Mouse (Mus musculus): ENCODE results near the gene Copg2. TPM values are rescaled to one million over a fixed set of nuclear protein-coding genes. Genes with fewer than 3 reads are reported as not detected.

The Copg2 gene
- polyA plus RNA-seq (2016; fragmentation: Nextera tagmentation; extraction: Ambion mirVana) = 29.8 and 36.3 TPM in 2 replicates

DNA sequence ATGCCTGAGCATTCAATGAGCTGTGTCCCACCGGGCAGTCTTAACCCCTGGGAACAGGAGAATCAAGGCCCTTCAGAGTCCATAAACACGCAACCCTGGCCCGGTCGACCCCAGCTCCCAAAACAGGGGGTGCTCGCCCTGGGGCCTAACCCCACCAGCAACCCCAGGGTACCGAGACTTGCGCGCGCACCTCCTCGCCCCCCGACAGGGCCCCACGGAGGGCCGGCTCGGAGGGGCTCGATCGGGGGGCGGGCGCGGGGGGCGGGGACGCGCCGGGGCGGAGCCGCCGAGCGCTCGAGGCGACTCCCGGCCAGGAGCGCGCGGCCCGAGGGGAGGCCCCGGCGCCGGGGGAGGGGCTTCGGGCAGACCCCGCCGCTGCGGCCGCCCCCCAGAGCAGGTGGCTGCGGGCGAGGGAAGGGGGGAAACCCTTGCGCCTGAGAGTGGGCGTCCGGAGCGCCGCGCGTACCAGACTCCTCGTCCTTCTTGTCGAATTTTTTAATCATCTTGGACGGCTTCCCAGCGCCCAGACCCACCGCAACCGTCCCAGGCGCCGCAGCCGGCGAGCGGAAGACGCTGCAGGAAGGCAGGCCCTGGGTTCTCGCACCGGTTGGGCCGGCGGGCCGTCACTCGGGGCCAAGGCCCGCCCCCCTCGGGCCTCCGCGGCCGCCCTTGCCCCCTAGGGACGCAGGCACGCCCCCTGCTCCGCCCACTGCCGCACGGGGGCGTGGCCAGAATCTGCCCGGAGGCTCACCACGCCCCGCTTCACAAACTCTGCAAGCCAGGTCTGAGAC, at the start of gene Copg2:
TSS of gene Copg2 (minus strand) at position 600 of the 791 bp plus-strand sequence.
- Histone ChIP-seq H3K4me3 (peak within 1 kb of the TSS; percentile 77), H3K9me3 (no peaks in the 10 kb centered on the region), H3K27me3 (ENCODE audit: insufficient read depth, poor library complexity, severe bottlenecking) (no peaks in the 10 kb centered on the region), H3K4me1 (replicated peaks) (peaks cover 22% of the 10 kb centered on the region), H3K27ac (peak within 1 kb of the TSS; percentile 97), H3K36me3 (0 out of 2 replicates have a peak, but pooled peaks cover 5% of the 10 kb centered on the region)
- peak; percentile 94 for DNase-seq (ENCODE audit: low spot score)
- 1% methylated on average over 83 of the region's 83 CpGs for whole genome bisulfite sequencing

DNA sequence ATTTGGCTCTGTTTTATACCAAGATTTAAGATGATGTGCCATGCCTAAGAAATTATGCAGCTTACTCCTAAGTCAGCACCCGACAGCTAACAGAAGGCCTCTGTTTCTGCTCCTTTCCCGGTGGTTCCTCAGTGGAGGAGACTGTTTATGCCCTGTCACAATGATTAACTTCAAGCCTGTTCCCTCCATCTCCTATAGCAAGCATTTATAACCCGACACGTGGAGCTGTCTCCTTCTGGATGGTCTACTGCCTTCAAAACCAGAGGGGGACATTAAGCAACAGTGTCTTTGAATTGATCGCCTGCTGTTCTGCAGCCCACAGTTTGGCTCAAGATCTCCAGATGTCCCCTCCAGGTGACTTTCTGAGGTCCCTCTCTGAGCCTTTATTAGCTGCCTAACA, 42.7 kb upstream of the Copg2 start:
- Histone ChIP-seq H3K27me3 (ENCODE audit: insufficient read depth, poor library complexity, severe bottlenecking) (no peaks in the 10 kb centered on the region), H3K4me1 (replicated peaks) (no peaks in the 10 kb centered on the region), H3K9me3 (no peaks in the 10 kb centered on the region), H3K36me3 (no peaks in the 10 kb centered on the region), H3K27ac (no peak overlapping the region), H3K4me3 (no peak overlapping the region)
- 80% methylated on average over 5 of the region's 5 CpGs for WGBS
- no peak for DNase-seq (ENCODE audit: low spot score)

DNA sequence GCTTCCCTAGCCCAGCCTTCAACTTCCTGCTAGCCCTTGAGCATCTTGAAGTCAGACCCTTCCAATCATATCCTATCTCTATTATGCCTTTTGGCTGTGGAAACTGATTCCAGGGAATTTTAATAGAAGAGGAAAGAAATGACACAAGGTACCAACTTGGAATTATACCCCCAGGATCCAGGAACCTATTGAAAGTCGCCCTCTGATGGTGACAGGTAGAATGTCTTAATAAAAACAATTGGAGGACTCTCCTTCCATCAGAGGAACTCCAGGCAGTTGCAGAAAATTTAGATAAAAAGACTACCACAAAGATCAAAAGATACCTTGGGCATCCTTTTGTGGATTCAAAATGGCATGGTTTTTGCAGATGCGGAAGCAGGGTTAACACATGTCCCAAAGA, 26.2 kb upstream of the Copg2 start:
- no peaks in the 10 kb centered on the region; the same call in 1 of the 2 replicates for H3K27me3 ChIP-seq (ENCODE audit: insufficient read depth, poor library complexity, severe bottlenecking)
- H3K4me3 ChIP-seq = no peak overlapping the region
- DNase-seq (ENCODE audit: low spot score) = no peak
- no peaks in the 10 kb centered on the region for H3K9me3 ChIP-seq
- 48% methylated on average over 2 of the region's 2 CpGs for WGBS
- H3K36me3 ChIP-seq = no peaks in the 10 kb centered on the region
- no peak overlapping the region for H3K27ac ChIP-seq
- peaks cover 4% of the 10 kb centered on the region for H3K4me1 ChIP-seq (replicated peaks)

DNA sequence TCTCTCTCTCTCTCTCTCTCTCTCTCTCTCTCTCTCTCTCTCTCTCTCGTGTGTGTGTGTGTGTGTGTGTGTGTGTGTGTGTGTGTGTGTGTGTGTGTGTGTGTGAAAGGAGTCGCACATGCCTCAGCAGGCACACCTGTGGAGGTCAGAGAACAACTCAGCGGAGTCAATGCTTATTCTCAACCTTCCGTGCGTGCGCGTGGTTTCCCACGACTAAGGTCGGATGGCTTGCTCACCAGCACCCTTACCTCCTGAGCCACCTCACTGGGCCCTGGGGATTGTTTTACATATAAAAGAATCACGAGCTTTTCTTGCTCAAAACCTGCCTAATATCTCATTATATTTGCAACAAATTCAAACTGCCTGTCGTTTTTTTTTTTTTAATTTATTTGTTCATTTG, 25.2 kb upstream of the Copg2 start:
- Histone ChIP-seq H3K27me3 (ENCODE audit: insufficient read depth, poor library complexity, severe bottlenecking) (no peaks in the 10 kb centered on the region; the same call in 1 of the 2 replicates), H3K4me1 (replicated peaks) (peaks cover 4% of the 10 kb centered on the region), H3K36me3 (no peaks in the 10 kb centered on the region), H3K9me3 (no peaks in the 10 kb centered on the region), H3K4me3 (no peak overlapping the region), H3K27ac (no peak overlapping the region)
- no peak for DNase-seq (ENCODE audit: low spot score)
- whole genome bisulfite sequencing = 72% methylated on average over 10 of the region's 11 CpGs

DNA sequence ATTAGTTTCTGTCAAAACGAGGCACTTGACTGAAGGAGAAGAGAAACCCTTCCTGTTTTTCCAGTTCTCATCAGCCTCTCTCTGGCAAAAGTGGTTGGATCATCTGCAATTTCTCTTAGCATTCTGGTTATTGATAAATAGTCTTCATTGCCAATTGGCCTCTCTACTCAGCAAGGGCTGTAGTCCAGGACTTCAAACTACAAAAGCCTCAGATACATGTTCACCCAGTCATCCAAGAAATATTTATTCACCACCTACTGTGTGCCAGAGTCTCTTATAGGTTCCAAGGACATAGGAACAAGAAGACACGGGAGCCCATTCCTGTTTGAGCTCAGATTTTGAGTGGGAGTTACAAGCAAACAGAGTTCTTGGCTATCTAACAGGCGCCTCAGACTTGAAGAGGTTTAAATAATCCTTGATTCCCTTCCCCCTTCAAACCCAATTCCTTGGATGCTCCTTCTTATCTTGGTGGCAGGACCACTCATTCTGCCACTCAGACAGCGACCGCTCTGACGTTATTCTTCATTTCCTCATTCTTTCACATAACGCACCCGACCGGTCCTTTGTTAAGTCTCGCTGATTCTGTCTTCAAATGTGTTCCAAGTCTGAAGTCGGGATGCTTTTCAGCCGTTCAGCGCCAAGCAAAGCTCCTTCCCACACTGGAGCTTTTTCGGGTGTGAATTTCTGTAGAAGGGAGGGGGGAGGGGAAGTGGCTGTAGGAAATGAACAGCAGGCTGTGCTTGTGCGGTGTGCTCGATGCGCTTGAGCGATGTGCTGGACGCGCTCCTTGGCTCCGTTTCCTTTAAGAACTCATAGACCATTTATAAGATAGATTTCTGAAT, 24.5 kb upstream of the Copg2 start:
- DNase-seq (ENCODE audit: low spot score) = peak; percentile 12
- Histone ChIP-seq H3K9me3 (no peaks in the 10 kb centered on the region), H3K27ac (peak overlapping the region; percentile 41; the same call in 1 of the 2 replicates), H3K27me3 (ENCODE audit: insufficient read depth, poor library complexity, severe bottlenecking) (no peaks in the 10 kb centered on the region; the same call in 1 of the 2 replicates), H3K36me3 (no peaks in the 10 kb centered on the region), H3K4me3 (peak overlapping the region; percentile 33; the same call in 1 of the 2 replicates), H3K4me1 (replicated peaks) (peaks cover 4% of the 10 kb centered on the region)
- 52% methylated on average over 21 of the region's 21 CpGs for WGBS

DNA sequence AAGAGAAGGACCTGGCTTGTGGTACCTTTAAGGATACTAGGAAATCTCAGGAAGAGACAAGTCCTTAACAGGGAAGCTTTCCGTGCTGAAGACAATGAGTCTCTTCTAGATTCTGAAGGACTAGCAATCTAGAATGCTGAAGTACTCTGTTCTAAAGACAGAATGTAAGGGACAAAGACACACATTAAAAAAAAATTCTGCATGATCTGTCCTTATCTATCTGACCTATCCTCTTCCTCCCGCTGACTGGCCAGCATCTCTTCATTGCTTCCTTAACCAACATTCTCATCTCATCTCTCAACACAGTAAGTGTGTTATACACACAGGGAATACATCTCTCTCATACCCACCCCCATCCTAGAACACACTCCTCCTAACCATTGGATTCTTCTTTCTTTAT, 18.9 kb upstream of the Copg2 start, which contains the start of gene Tsga13:
TSS of gene Tsga13 (minus strand) at position 101 of the 400 bp plus-strand sequence.
- H3K4me1 ChIP-seq (replicated peaks) = no peaks in the 10 kb centered on the region
- no peak for DNase-seq (ENCODE audit: low spot score)
- no peak within 1 kb of the TSS for H3K27ac ChIP-seq
- WGBS = 96% methylated on average over 2 of the region's 2 CpGs
- H3K9me3 ChIP-seq = no peaks in the 10 kb centered on the region
- H3K36me3 ChIP-seq = no peaks in the 10 kb centered on the region
- no peak within 1 kb of the TSS for H3K4me3 ChIP-seq
- H3K27me3 ChIP-seq (ENCODE audit: insufficient read depth, poor library complexity, severe bottlenecking) = no peaks in the 10 kb centered on the region

DNA sequence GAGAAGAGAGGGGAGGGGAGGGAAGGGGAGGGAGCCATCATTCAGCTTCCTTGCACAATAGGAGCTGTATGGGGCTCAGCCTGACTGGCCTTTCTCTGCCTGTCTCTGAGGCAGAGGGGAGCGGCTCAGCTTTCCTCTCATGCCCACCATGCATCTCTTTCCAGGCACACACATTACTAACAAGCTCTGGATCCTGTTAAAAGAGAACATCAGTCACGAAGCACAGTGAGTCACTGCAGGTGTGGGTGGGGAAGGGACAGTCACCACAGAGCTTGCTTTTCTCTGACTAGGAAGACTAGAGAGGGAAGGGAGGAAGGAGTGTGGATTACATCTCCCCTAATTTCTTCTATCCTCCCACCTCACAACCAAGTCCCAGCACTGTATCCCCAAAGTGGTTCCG, 11.4 kb upstream of the Copg2 start:
- no peaks in the 10 kb centered on the region for H3K27me3 ChIP-seq (ENCODE audit: insufficient read depth, poor library complexity, severe bottlenecking)
- WGBS = 36% methylated on average over 3 of the region's 3 CpGs
- no peak overlapping the region for H3K4me3 ChIP-seq
- no peaks in the 10 kb centered on the region for H3K9me3 ChIP-seq
- no peaks in the 10 kb centered on the region for H3K36me3 ChIP-seq
- 0 out of 2 replicates have a peak overlapping the region, but pooled peaks have one; percentile 45 for H3K27ac ChIP-seq
- no peak for DNase-seq (ENCODE audit: low spot score)
- 0 out of 2 replicates have a peak, but pooled peaks cover 5% of the 10 kb centered on the region for H3K4me1 ChIP-seq (replicated peaks)

DNA sequence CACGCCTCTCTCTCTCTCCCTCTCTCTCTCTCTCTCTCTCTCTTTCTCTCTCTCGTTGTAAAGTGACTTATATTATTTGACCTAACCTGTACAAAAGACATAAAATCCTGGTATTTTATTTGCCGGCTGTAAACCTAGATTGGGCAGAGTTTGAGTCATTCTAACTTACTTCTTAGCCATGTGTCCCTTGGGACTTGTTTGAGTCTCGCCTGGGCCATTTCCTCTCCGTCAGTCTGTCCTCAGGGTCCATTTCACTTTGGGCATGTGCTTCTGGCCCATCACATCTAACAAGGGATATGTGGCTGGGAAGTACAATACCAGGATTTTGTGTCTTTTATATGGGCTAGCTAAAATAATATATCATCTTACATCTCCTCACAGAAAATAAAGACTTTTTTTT, 8.3 kb upstream of the Copg2 start:
- no peak for DNase-seq (ENCODE audit: low spot score)
- Histone ChIP-seq H3K4me3 (no peak overlapping the region), H3K27ac (no peak overlapping the region), H3K36me3 (no peaks in the 10 kb centered on the region), H3K27me3 (ENCODE audit: insufficient read depth, poor library complexity, severe bottlenecking) (no peaks in the 10 kb centered on the region), H3K4me1 (replicated peaks) (0 out of 2 replicates have a peak, but pooled peaks cover 5% of the 10 kb centered on the region), H3K9me3 (no peaks in the 10 kb centered on the region)
- WGBS = 81% methylated on average over 5 of the region's 5 CpGs

DNA sequence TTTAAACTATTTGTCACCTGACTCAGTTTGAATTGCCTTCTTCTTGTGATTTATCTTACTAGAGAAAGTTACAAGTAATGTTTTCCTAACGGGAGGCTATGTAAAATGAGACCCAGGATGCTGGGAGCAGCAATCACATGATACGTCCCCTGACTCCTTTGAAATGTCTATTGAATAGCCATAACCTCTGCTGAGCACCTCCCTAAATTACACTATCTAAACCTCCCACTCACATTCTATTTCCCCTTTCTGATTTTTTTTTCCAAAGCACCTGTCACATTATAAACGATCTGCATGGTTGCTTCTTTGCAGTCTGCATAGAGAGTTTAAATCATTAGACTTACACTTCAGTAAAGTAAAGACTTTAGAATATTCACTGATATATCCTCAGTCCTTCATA, 7.4 kb upstream of the Copg2 start:
- Histone ChIP-seq H3K9me3 (no peaks in the 10 kb centered on the region), H3K4me3 (no peak overlapping the region), H3K27me3 (ENCODE audit: insufficient read depth, poor library complexity, severe bottlenecking) (no peaks in the 10 kb centered on the region), H3K36me3 (no peaks in the 10 kb centered on the region), H3K27ac (no peak overlapping the region), H3K4me1 (replicated peaks) (0 out of 2 replicates have a peak, but pooled peaks cover 5% of the 10 kb centered on the region)
- 59% methylated on average over 3 of the region's 3 CpGs for WGBS
- DNase-seq (ENCODE audit: low spot score) = no peak

DNA sequence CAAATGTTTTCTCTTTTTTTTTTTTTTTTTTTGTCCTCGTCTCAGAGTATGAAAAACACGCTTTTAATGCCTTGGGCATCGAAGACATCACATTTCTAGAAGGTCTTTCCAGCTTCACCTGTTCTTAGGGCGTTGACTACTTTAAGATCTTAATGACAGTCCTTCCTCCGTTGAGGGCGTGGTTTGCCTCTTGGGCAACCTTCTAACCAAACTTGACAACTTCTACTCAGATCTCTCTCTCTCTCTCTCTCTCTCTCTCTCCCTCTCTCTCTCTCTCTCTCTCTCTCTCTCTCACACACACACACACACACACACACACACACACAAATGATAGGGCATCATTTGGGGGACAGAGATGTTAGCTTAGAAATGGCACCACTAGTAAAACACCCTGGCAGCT, 926 bp upstream of the Copg2 start:
- 0 out of 2 replicates have a peak, but pooled peaks cover 2% of the 10 kb centered on the region for H3K36me3 ChIP-seq
- 74% methylated on average over 6 of the region's 6 CpGs for WGBS
- H3K27me3 ChIP-seq (ENCODE audit: insufficient read depth, poor library complexity, severe bottlenecking) = no peaks in the 10 kb centered on the region
- no peak overlapping the region for H3K4me3 ChIP-seq
- H3K4me1 ChIP-seq (replicated peaks) = peaks cover 22% of the 10 kb centered on the region
- H3K9me3 ChIP-seq = no peaks in the 10 kb centered on the region
- no peak for DNase-seq (ENCODE audit: low spot score)
- H3K27ac ChIP-seq = no peak overlapping the region

DNA sequence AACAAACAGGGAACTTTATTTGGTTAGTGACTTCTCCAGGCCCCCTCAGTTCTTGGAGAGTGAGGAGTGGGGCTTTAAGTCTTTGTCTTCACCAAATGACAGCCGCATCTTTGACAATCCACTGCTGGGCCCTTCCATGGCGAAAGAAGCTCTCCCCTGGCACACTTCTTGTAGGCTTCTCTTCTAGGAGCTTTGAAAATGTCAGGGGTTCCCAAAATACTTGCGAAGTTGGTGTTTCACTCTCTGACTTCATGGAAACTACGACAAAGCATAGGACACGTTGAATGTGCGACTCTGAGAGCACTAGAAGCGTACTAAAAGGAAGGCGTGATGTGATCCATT, 363 bp upstream of the Copg2 start:
- peak overlapping the region; percentile 97 for H3K27ac ChIP-seq
- peaks cover 22% of the 10 kb centered on the region for H3K4me1 ChIP-seq (replicated peaks)
- peak overlapping the region; percentile 77 for H3K4me3 ChIP-seq
- WGBS = 18% methylated on average over 8 of the region's 8 CpGs
- H3K9me3 ChIP-seq = no peaks in the 10 kb centered on the region
- H3K36me3 ChIP-seq = 0 out of 2 replicates have a peak, but pooled peaks cover 5% of the 10 kb centered on the region
- no peaks in the 10 kb centered on the region for H3K27me3 ChIP-seq (ENCODE audit: insufficient read depth, poor library complexity, severe bottlenecking)
- DNase-seq (ENCODE audit: low spot score) = no peak

DNA sequence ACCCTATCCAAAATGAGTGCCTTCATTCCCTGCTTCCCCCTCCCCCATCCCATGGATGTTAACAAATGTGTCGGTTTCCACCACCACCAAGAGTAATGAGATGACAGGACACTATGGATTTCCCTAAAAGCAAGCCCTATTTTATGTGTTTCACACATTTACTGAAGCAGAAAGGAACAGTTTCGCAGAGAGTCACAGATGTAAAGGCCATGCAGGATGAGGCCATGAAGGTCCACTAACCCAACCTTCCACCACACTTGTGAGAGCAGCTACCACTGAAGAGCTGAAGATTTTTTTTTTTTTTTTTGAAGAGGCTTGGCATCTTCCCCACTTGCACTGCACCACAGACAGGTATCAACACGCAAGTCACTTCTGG, 787 bp downstream of the Copg2 start:
- DNase-seq (ENCODE audit: low spot score) = no peak
- Histone ChIP-seq H3K36me3 (0 out of 2 replicates have a peak, but pooled peaks cover 9% of the 10 kb centered on the region), H3K9me3 (no peaks in the 10 kb centered on the region), H3K4me1 (replicated peaks) (peaks cover 22% of the 10 kb centered on the region), H3K27ac (peak overlapping the region; percentile 97), H3K4me3 (peak overlapping the region; percentile 77), H3K27me3 (ENCODE audit: insufficient read depth, poor library complexity, severe bottlenecking) (no peaks in the 10 kb centered on the region)
- 23% methylated on average over 3 of the region's 3 CpGs for WGBS

DNA sequence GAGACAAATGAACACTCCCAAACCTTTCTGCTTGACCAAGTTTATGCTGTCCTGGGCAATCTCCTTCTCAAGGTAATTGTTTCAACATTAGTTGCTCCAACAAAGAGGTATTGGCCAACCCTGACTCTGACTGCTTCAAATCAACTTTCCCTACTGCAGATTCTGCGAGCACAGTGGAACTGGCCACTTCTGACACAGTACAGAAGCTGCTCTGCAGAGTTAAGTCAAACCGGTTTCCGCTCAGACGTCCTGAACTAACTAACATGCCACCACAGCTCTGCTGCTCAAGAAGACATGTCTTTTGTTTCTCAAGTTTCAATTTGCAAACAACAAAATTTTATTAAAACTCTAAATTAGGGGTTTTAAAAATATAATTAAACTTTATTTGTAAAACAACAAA, 3.5 kb downstream of the Copg2 start:
- peaks cover 29% of the 10 kb centered on the region for H3K36me3 ChIP-seq
- no peak overlapping the region for H3K4me3 ChIP-seq
- WGBS = 82% methylated on average over 4 of the region's 4 CpGs

More for the DNA sequence above, 3.5 kb downstream of the Copg2 start:
- Histone ChIP-seq H3K4me1 (replicated peaks) (peaks cover 22% of the 10 kb centered on the region), H3K27ac (no peak overlapping the region), H3K27me3 (ENCODE audit: insufficient read depth, poor library complexity, severe bottlenecking) (no peaks in the 10 kb centered on the region), H3K9me3 (no peaks in the 10 kb centered on the region)
- no peak for DNase-seq (ENCODE audit: low spot score)
